Mouse (Mus musculus): ENCODE data around the gene Pycr1. TPM values are rescaled to one million over a fixed set of nuclear protein-coding genes. Genes with fewer than 3 reads are reported as not detected.

Gene Pycr1
- total RNA-seq, 1 experiment = 19.0 TPM

GRCm38 (mm10) chr11:120615167-120615566 is 28.4 kb downstream of the Pycr1 start:
- in situ Hi-C loops (cut with MboI; ENCODE audit: low sequenced_read_pairs in 2 of 2, unreplicated experiment in 2 of 2) = no loop called here
- no peak overlapping the region for H3K4me3 ChIP-seq (ENCODE audit: insufficient read depth in 1 of 2, low read depth in 1 of 2, low read length in 2 of 2, poor library complexity in 1 of 2, severe bottlenecking in 1 of 2)
- TF ChIP-seq HCFC1 (IDR thresholded peaks at IDR 0.05; ENCODE audit: borderline replicate concordance, insufficient read depth, low read length) (no peak), CHD2 (IDR thresholded peaks at IDR 0.05; ENCODE audit: low read depth, low read length) (no peak), ZNF384 (IDR thresholded peaks at IDR 0.05; ENCODE audit: low read depth, low read length) (no peak), MAFK (IDR thresholded peaks at IDR 0.05; ENCODE audit: insufficient read depth, low read depth, low read length) (no peak), ZC3H11A (IDR thresholded peaks at IDR 0.05; ENCODE audit: borderline replicate concordance, low read depth, low read length) (no peak)
- H3K4me1 ChIP-seq (ENCODE audit: control insufficient read depth in 2 of 2, insufficient read depth in 2 of 2, low read length in 2 of 2, poor library complexity in 1 of 2) = peaks cover 8 to 24% of the 10 kb centered on the region in 2 experiments; a peak in 2 of 4 replicates
- H3K36me3 ChIP-seq (ENCODE audit: control insufficient read depth, insufficient read depth, low read length, poor library complexity, severe bottlenecking) = peaks cover 42% of the 10 kb centered on the region
- H3K9me3 ChIP-seq (ENCODE audit: control insufficient read depth, insufficient read depth, low read depth, low read length) = no peaks in the 10 kb centered on the region
- no peak overlapping the region for H3K27ac ChIP-seq (ENCODE audit: insufficient read depth, low read depth, low read length, poor library complexity, severe bottlenecking)
- H3K9ac ChIP-seq (ENCODE audit: insufficient read depth, low read depth, low read length, poor library complexity, severe bottlenecking) = no peak overlapping the region
- no peak for DNase-seq (ENCODE audit: low read depth, low spot score)

GRCm38 (mm10) chr11:120613976-120614375 is 29.6 kb downstream of the Pycr1 start:
- Histone ChIP-seq H3K36me3 (ENCODE audit: control insufficient read depth, insufficient read depth, low read length, poor library complexity, severe bottlenecking) (peaks cover 38% of the 10 kb centered on the region), H3K4me1 (ENCODE audit: control insufficient read depth in 2 of 2, insufficient read depth in 2 of 2, low read length in 2 of 2, poor library complexity in 1 of 2) (peaks cover 8 to 26% of the 10 kb centered on the region in 2 experiments; a peak in 3 of 4 replicates), H3K27ac (ENCODE audit: insufficient read depth, low read depth, low read length, poor library complexity, severe bottlenecking) (no peak overlapping the region), H3K9ac (ENCODE audit: insufficient read depth, low read depth, low read length, poor library complexity, severe bottlenecking) (no peak overlapping the region), H3K4me3 (ENCODE audit: insufficient read depth in 1 of 2, low read depth in 1 of 2, low read length in 2 of 2, poor library complexity in 1 of 2, severe bottlenecking in 1 of 2) (no peak overlapping the region), H3K9me3 (ENCODE audit: control insufficient read depth, insufficient read depth, low read depth, low read length) (no peaks in the 10 kb centered on the region)
- TF ChIP-seq CHD2 (IDR thresholded peaks at IDR 0.05; ENCODE audit: low read depth, low read length) (no peak), ZC3H11A (IDR thresholded peaks at IDR 0.05; ENCODE audit: borderline replicate concordance, low read depth, low read length) (no peak), ZNF384 (IDR thresholded peaks at IDR 0.05; ENCODE audit: low read depth, low read length) (no peak), MAFK (IDR thresholded peaks at IDR 0.05; ENCODE audit: insufficient read depth, low read depth, low read length) (no peak), HCFC1 (IDR thresholded peaks at IDR 0.05; ENCODE audit: borderline replicate concordance, insufficient read depth, low read length) (no peak)
- DNase-seq (ENCODE audit: low read depth, low spot score) = no peak
- in situ Hi-C loops (cut with MboI; ENCODE audit: low sequenced_read_pairs in 2 of 2, unreplicated experiment in 2 of 2) = no loop called here

GRCm38 (mm10) chr11:120613481-120613972 is 30.0 kb downstream of the Pycr1 start:
- Histone ChIP-seq H3K9me3 (ENCODE audit: control insufficient read depth, insufficient read depth, low read depth, low read length) (no peaks in the 10 kb centered on the region), H3K36me3 (ENCODE audit: control insufficient read depth, insufficient read depth, low read length, poor library complexity, severe bottlenecking) (peaks cover 38% of the 10 kb centered on the region), H3K4me1 (ENCODE audit: control insufficient read depth in 2 of 2, insufficient read depth in 2 of 2, low read length in 2 of 2, poor library complexity in 1 of 2) (peaks cover 6 to 29% of the 10 kb centered on the region in 2 experiments; a peak in 3 of 4 replicates), H3K27ac (ENCODE audit: insufficient read depth, low read depth, low read length, poor library complexity, severe bottlenecking) (no peak overlapping the region), H3K4me3 (ENCODE audit: insufficient read depth in 1 of 2, low read depth in 1 of 2, low read length in 2 of 2, poor library complexity in 1 of 2, severe bottlenecking in 1 of 2) (no peak overlapping the region), H3K9ac (ENCODE audit: insufficient read depth, low read depth, low read length, poor library complexity, severe bottlenecking) (no peak overlapping the region)
- no peak for DNase-seq (ENCODE audit: low read depth, low spot score)
- TF ChIP-seq MAFK (IDR thresholded peaks at IDR 0.05; ENCODE audit: insufficient read depth, low read depth, low read length) = no peak
- no peak for TF ChIP-seq CHD2 (IDR thresholded peaks at IDR 0.05; ENCODE audit: low read depth, low read length)
- TF ChIP-seq ZNF384 (IDR thresholded peaks at IDR 0.05; ENCODE audit: low read depth, low read length) = no peak
- no peak for TF ChIP-seq ZC3H11A (IDR thresholded peaks at IDR 0.05; ENCODE audit: borderline replicate concordance, low read depth, low read length)
- TF ChIP-seq HCFC1 (IDR thresholded peaks at IDR 0.05; ENCODE audit: borderline replicate concordance, insufficient read depth, low read length) = no peak
- in situ Hi-C loops (cut with MboI; ENCODE audit: low sequenced_read_pairs in 2 of 2, unreplicated experiment in 2 of 2) = no loop called here

GRCm38 (mm10) chr11:120612763-120613162 is 30.8 kb downstream of the Pycr1 start:
- H3K27ac ChIP-seq (ENCODE audit: insufficient read depth, low read depth, low read length, poor library complexity, severe bottlenecking) = no peak overlapping the region
- no peaks in the 10 kb centered on the region for H3K9me3 ChIP-seq (ENCODE audit: control insufficient read depth, insufficient read depth, low read depth, low read length)
- peaks cover 4 to 33% of the 10 kb centered on the region in 2 experiments; a peak in 3 of 4 replicates for H3K4me1 ChIP-seq (ENCODE audit: control insufficient read depth in 2 of 2, insufficient read depth in 2 of 2, low read length in 2 of 2, poor library complexity in 1 of 2)
- DNase-seq (ENCODE audit: low read depth, low spot score) = no peak
- TF ChIP-seq CHD2 (IDR thresholded peaks at IDR 0.05; ENCODE audit: low read depth, low read length) (no peak), ZC3H11A (IDR thresholded peaks at IDR 0.05; ENCODE audit: borderline replicate concordance, low read depth, low read length) (peak; percentile 44; the same call in 1 of the 2 replicates)
- no peak overlapping the region for H3K9ac ChIP-seq (ENCODE audit: insufficient read depth, low read depth, low read length, poor library complexity, severe bottlenecking)
- in situ Hi-C loops (cut with MboI; ENCODE audit: low sequenced_read_pairs in 2 of 2, unreplicated experiment in 2 of 2) = no loop called here
- peaks cover 38% of the 10 kb centered on the region for H3K36me3 ChIP-seq (ENCODE audit: control insufficient read depth, insufficient read depth, low read length, poor library complexity, severe bottlenecking)
- H3K4me3 ChIP-seq (ENCODE audit: insufficient read depth in 1 of 2, low read depth in 1 of 2, low read length in 2 of 2, poor library complexity in 1 of 2, severe bottlenecking in 1 of 2) = peak overlapping the region in 1 of 2 experiments; percentile 9; a peak in 1 of 4 replicates

All from ES-E14 (cell line).